Mouse (Mus musculus) right cerebral cortex, postnatal 25 days (tissue): ENCODE results near the gene Vmn2r2.

Experiments used
- DNase-seq: peaks from one replicate; pipeline ENCODE4 v3.0.0; 2022

Gene Vmn2r2

DNA sequence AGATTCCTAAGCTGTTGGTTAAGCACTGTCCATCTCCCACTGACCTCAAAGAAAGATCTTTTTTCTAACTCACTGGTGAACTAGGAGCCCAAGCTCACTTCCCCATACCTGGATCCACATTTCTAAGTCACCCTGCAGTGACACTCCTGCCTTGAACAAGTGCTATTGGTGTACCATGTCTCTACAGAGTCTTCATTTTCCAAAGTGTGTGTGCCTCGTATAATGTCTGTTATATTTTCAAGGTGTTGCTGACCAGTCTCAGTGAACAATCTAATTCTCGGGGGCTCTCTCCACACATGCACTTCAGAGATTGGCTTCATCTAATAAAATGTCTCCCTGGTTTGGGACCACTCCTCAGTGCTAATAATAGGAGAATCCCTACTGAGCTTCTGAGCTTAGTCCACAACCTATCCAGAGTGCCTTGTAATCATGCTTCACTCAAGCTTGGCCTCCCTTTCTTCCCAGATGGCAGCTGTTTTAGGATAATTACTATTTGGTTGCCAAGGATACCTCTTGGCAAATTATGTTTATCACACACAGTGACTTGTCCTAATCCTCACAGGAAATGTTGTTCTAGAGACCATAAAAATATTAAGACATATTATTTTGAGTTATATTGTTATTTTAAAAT, at the start of gene Vmn2r2:
Gene Vmn2r2, minus strand, starts transcription at position 51 of the 631 bp plus-strand sequence.
- DNase-seq, result no peak

DNA sequence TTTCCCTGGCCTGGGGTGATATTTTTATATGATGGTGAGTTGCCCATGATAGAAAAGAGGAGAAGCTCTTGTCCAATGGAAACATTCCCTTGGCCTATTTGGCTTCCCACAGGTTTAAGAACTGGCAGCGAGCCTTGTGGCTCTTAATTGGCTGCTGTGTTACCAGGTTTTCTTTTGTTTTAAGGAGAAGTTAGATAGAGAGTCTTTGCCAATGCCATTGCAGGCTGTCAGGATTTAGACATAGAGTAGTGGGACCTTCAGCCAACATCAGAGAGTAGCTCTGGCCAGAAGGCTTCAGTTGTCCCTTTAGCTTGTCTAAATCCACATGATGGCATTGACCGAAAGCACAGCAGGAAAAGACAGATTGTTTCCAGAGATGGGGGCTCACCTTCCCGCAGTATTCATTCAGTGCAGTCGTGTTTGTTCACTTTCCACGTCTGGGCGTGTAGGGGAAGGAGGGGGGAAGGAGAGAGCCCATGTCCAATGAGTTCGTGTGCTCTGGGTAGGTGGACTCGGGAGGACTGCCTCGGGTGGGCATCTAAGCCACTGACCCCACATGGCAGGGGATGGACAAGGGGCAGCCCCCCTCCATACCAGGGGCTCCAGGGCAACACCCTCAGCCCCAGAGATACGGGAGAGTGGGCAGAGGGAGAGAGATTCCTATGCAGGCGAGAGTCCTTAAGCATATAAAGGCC, 28.2 kb downstream of the Vmn2r2 start:
- no peak for DNase-seq

DNA sequence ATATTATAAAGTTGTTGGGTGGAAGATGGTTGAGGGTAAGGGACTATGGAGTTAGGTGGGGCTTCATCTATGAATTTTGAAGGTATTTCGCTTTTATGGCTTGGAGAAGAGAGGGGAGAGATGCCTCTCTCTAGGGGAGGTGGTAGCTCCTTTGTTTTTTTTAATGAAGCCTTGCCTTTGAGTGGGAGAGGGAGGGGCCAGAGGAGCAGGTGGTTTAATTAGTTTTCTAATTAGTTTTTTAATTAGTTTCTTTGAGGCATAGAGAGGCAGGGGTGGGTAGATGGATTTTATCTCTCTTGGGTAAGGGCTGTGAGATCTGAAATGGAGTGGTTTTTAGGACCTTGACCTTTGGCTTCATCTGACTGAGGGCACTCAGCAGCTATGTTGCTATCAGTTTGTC, 29.0 kb downstream of the Vmn2r2 start:
- no peak for DNase-seq

DNA sequence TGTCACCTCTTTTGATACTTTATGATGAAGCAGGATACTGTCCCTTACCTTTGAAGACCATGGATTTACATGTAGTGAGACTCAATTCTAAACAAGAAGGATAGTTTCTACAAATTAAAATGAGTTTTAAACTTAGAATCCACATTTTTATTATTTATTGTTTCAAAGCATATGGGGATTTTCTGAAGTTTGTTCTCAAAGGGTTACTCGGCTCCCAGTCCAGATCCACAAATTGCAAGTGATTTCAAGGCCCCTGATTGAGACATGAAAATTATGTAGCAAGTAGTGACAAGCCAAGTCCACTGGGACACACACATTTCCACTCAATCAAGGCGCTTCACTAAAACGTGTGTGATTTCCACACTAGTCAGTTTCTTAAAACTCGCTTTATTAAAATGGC, 60.5 kb downstream of the Vmn2r2 start, which contains the start of gene Vmn2r1:
Gene Vmn2r1, plus strand, starts transcription at position 301 of the 400 bp plus-strand sequence.
- no peak for DNase-seq
